Mouse (Mus musculus) left cerebral cortex, adult 18-20 months (tissue): ENCODE data around the gene Plekho1. TPM values are rescaled to one million over a fixed set of nuclear protein-coding genes. Genes with fewer than 3 reads are reported as not detected.

ENCODE experiments used
- DNase-seq, 2 experiments: peaks; one replicate each; pipeline ENCODE4 v3.0.0; 2021 to 2022; ENCODE audit warnings: low spot score in 2 of 2, mixed read lengths in 1 of 2
- total RNA-seq, 2 experiments: library from RNA; stranded (reverse); gene quantifications; 2 replicates each; pipeline ENCODE4 v1.2.3; 2021

Gene Plekho1
- total RNA-seq, 2 experiments from 2014 or later = 73.6 to 81.9 TPM

- no peak for DNase-seq
Measured at GRCm38 (mm10) chr3:96012805-96013204, 17.0 kb upstream of the Plekho1 start.

GRCm38 (mm10) chr3:96008463-96008862 is 12.7 kb upstream of the Plekho1 start:
- no peak for DNase-seq

DNA sequence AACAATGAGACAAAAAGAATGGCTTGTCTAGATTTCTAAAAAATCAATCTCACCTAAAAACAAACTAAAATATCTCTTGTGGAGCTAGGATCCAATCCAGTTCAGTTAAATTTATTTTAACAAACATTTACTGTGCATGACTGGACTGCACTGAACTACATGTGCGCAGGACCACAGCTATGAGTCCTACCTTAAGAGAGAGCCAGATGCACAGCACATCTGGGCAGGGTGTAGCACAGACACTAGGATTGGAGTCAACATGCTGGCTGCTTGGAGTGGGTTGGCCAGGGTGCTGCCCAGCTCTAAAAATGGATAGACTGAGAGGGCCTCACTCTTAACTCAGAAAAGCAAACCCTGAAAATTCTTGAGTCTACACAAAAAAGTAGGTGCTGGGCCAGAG is 5.8 kb upstream of the Plekho1 start:
- no peak for DNase-seq

DNA sequence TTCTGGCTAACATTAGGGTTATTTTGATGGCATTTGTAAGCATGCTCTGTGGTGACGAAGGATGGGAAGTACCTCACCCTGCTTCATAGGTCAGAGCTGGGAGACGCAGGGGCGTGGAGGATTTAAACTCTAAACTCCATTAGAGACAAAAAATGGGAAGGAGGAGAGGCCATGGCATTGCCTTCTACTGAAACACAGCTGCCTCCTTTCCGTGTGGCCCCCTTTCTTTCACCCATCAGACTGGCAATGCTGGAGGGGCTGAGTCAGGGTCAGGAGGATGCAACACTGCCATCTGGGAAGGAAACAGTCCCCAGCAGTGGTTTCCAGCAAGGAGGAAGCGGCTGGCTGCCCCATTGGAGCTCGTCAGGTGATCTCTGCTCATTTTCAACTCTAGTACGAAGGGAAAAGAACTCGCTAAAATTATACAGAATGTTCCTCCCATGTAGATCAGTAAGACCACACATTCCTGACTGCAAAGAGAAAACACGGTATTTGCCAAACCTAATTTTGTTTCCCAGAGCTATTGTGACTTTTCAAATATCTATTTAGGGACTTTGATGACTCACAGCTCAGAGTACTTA is 5.2 kb upstream of the Plekho1 start:
- no peak for DNase-seq

DNA sequence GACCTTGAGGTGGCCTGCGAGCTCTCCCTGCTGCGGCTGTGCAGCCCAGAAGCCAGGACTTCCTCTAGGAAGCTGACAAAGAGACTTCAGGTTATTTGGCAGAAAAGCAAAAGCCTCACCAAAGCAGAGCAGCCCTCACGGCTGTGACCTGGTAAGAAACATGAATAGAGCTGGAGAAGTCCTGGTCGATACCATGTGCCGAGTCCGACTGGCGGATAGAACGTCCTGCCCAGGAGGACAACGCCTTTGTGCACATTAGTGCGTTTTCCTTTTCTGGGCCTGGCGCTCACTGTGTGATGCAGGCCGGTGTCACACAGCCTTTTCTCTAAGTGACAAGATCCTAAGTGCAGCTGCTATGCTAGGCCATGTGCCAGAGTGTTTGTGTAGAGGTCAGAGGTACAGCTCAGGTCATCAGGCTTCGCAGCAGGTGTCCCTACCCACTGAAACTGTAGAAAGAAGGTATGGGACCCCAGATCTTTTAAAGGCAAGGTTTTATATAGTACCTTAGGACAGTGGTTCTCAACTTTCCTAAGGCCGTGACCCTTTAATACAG is 4.4 kb upstream of the Plekho1 start:
- no peak for DNase-seq

- no peak for DNase-seq
Measured at GRCm38 (mm10) chr3:95999308-96000079, 3.7 kb upstream of the Plekho1 start.

DNA sequence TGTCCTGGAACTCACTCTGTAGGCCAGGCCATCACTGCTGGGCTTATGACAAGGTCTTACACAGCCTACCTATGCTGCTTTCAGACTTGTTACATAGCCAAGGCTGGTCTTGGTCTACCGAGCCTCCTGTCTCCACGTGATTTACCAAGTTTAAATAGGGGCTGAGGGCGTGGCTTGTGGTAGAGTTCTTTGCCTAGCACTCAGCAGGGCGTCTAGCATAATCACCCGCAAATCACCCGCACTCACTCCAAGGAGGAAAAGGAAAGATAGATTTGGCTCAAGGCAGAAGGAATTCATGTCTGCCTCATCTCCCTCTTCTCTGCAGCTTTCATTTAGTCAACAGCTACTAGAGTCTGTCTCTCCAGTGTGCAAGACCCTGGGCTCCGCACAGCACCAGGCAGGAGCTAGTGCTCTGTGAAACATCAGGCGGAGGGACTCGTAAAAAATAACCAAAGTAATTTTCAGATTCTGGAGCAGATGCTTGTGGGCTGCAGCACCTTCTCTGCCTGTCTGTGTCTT is 1.5 kb upstream of the Plekho1 start:
- peak in 1 of 2 experiments; percentile 52 for DNase-seq

GRCm38 (mm10) chr3:95996451-95997073 is 761 bp upstream of the Plekho1 start:
- DNase-seq = no peak

GRCm38 (mm10) chr3:95994975-95995801 is 613 bp downstream of the Plekho1 start:
- DNase-seq = no peak

DNA sequence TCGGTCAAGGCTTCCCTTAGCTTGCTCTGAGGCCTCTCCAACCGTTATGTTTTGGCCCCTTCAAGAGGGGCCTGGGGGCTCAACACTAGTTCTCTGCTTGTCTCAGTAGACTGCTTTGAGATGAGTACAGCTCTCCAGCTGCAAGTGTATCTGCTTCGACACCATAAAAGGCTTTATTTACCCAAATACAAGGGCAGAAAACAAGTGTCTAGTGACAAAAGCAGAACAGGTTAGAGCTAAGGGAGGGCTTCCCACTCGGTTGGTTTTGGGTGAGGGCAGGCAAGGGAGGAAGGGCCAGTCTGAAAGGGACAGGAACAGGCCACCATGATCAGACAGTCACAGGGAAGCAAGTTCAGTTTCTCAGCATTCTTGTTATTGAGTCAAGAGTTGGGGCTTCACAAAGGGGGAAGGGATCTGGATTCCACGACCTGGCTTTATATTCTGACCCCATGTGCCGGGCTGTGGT is 1.4 kb downstream of the Plekho1 start:
- DNase-seq = no peak

- no peak for DNase-seq
Measured at GRCm38 (mm10) chr3:95993881-95994280, 1.9 kb downstream of the Plekho1 start.

DNA sequence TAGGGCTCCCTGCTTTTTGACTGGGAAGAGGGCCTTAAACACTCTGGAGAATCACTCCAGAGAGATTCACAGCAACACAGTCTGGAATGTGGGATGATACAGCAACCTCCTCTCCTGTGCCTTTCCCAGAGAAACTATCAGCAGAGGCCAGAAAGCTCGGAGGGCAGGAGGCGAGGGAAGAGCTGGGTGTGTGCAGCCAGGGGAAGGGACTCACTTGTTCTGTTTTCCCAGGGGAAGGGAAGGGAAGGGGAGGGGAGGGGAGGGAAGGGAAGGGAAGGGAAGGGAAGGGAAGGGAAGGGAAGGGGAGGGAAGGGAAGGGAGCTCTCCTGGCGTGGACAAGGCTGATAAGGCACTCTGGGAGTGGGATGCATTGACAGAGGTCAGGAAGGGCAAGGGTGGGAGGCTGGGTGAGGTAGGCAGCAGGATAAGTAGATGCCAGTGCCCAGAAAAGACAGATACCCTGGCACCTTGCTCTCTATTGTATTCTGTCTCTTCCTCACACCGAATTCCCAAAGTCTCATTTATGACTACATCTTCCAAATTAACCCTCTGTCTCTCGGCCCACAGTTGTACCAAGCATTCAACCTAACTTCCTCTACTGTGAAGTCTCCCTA is 2.7 kb downstream of the Plekho1 start:
- no peak for DNase-seq

DNA sequence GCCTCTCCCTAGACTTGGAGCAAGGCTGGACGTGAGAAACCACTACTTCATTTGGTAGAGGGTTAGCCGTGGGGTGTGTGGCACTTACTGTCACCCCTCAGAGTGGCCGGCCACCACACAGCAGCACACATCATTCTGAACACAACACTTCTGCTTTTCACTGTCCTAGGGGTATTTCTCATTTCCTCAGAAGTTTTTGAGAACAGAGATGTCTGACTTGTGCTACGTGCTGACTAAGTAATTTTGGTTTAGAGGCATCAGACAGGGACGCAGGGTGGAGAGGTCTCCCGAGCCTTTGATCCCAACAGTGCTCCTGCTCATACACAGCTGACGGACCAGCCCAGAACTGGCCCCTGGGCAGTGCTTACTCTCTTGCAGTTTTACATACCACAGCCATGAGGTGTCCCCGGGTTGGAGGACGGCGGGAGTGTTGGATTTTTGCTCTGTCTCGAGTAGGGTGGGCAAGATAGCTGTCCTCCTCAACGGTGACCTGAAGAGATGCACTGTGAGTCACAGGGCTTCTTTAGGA is 5.3 kb downstream of the Plekho1 start:
- DNase-seq = no peak

DNA sequence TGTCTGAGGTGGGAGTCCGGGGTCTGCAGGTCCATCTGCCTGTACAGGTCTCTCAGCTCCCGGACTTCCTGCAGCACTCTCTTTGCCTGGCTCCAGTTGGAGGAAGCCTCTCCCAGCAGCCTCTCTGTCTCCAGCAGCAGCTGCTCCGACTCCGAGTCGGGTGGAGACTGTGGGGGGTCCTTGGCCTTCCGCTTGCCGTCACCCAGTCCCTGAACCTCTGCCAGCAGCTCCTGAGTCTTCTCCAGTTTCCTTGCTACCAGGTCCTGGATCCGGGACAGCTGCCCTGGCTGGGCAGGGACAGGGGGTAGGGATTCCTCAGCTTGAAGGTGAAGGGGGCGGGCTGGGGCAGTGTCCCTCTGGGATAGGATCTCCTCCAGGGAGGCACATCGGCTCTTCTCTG is 6.8 kb downstream of the Plekho1 start:
- DNase-seq = no peak

GRCm38 (mm10) chr3:95988138-95988537 is 7.7 kb downstream of the Plekho1 start:
- no peak for DNase-seq

GRCm38 (mm10) chr3:95987386-95988110 is 8.3 kb downstream of the Plekho1 start:
- DNase-seq = no peak

GRCm38 (mm10) chr3:95986984-95987383 is 8.8 kb downstream of the Plekho1 start:
- DNase-seq = no peak

- peak; percentile 66 to 78 for DNase-seq
Measured at GRCm38 (mm10) chr3:95986001-95986622, 9.7 kb downstream of the Plekho1 start.
